Mouse (Mus musculus) kidney, postnatal 0 days (tissue): ENCODE results near the gene Tdrkh. TPM values are rescaled to one million over a fixed set of nuclear protein-coding genes. Genes with fewer than 3 reads are reported as not detected.

Experiments used
- ATAC-seq: fragments of 200-750 bp; cut with Nextera tagmentation; replicated peaks from 2 replicates; pipeline ENCODE4 v1.8.0; 2017; ENCODE audit warnings: low read depth, moderate number of reproducible peaks, moderate TSS enrichment, moderate library complexity; ENCODE audit not compliant: low FRiP score
- DNase-seq: peaks from one replicate; pipeline ENCODE4 v3.0.0-alpha.2; 2016; ENCODE audit warnings: low spot score
- H3K27ac ChIP-seq: fragments of 300-500 bp; sonication (generic); 2 replicates; pipeline ENCODE4 v1.5.1; 2014; ENCODE audit warnings: mild to moderate bottlenecking
- H3K27me3 ChIP-seq: fragments of 300-500 bp; sonication (generic); 2 replicates; pipeline ENCODE4 v1.6.1; 2014; ENCODE audit warnings: low read length, mixed read lengths; ENCODE audit not compliant: insufficient read depth
- H3K36me3 ChIP-seq: fragments of 300-500 bp; sonication (generic); 2 replicates; pipeline ENCODE4 v1.6.1; 2014; ENCODE audit warnings: low read length, mixed read lengths; ENCODE audit not compliant: insufficient read depth
- H3K4me1 ChIP-seq: fragments of 300-500 bp; sonication (generic); replicated peaks from 2 replicates; pipeline ENCODE4 v1.6.1; 2014; ENCODE audit warnings: antibody characterized with exemption, low read length, mixed read lengths; ENCODE audit not compliant: insufficient read depth
- H3K4me2 ChIP-seq: fragments of 300-500 bp; sonication (generic); 2 replicates; pipeline ENCODE4 v1.6.1; 2014; ENCODE audit warnings: mild to moderate bottlenecking, low read length, moderate library complexity, mixed read lengths
- H3K4me3 ChIP-seq: fragments of 300-500 bp; sonication (generic); replicated peaks from 2 replicates; pipeline ENCODE4 v1.5.1; 2014; ENCODE audit warnings: low read depth, low read length
- H3K9ac ChIP-seq: fragments of 300-500 bp; sonication (generic); 2 replicates; pipeline ENCODE4 v1.6.1; 2014; ENCODE audit warnings: low read depth, low read length
- H3K9me3 ChIP-seq: fragments of 300-500 bp; sonication (generic); replicated peaks from 2 replicates; pipeline ENCODE4 v1.6.1; 2016; ENCODE audit warnings: low read length, inconsistent platforms, mixed read lengths
- CTCF ChIP-seq: IDR thresholded peaks from 2 replicates; pipeline ENCODE4 v1.5.1; 2016; ENCODE audit warnings: antibody characterized with exemption, low read depth, mild to moderate bottlenecking, moderate library complexity
- WGBS: fragments of 180-500 bp; shearing (Covaris S2); extraction: QIAGEN DNeasy Blood & Tissue Kit; methylation state at CpG from one replicate; pipeline ENCODE4 v1.1.7; 2014; 5-methylcytosine and 5-hydroxymethylcytosine counted together
- polyA plus RNA-seq: library from polyadenylated mRNA; unstranded; fragments of >200 nt; fragmentation: Nextera tagmentation; extraction: Ambion mirVana; gene quantifications from 2 replicates; pipeline ENCODE4 v1.2.1, GENCODE M21; 2015

Gene Tdrkh
- polyA plus RNA-seq, 1 experiment from 2014 or later = 11.1 TPM

DNA sequence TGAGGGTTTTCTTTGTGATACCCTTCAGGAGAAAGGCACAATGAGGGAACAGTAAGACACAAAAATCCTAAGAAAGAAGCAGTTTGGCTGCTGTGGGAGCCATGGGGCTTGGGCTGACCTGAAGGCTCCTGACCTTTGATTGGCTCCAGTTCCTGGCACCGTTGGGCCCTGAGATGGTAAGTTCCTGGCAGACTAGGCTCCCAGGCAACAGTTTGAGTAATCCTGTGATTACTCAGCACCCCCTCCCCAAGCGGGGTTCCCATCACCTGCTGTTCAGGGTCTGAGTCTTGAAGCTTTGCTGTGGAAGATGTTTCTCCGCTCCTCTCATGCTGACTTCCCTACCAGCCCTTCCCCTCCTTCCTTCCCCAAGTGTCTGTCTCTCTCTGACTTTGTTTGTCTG lies 29.6 kb upstream of the Tdrkh start:
- Histone ChIP-seq H3K4me2 (no peak overlapping the region), H3K27ac (no peak overlapping the region), H3K9me3 (no peaks in the 10 kb centered on the region), H3K36me3 (no peaks in the 10 kb centered on the region), H3K9ac (no peak overlapping the region), H3K4me1 (no peaks in the 10 kb centered on the region), H3K27me3 (no peaks in the 10 kb centered on the region), H3K4me3 (no peak overlapping the region)
- ATAC-seq = no peak
- TF ChIP-seq CTCF = no peak
- no peak for DNase-seq
- WGBS = 66% methylated on average over 3 of the region's 3 CpGs

DNA sequence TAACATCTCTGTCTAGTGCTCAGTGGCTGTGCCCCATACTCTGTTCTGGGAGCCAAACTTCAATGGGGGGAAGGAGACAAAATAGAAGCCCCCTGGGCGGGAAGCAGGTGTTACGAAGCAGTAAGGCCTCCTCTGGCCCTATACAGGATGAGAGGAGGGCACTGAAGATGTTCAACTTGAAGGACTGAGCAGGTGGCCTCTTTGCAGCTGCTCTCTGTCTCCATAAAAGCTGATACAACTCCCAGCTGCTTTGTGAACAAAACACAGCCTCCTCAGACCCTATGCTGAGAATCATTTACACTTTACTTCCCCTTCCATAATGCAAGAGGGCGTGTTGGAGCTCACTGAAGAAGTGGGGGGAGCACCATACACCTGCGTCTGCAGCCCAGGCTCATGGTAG lies 26.4 kb upstream of the Tdrkh start:
- no peaks in the 10 kb centered on the region for H3K4me1 ChIP-seq
- no peak overlapping the region for H3K4me3 ChIP-seq
- DNase-seq (no peak), ATAC-seq (no peak)
- H3K36me3 ChIP-seq = no peaks in the 10 kb centered on the region
- no peak overlapping the region for H3K4me2 ChIP-seq
- WGBS = 55% methylated on average over 4 of the region's 4 CpGs
- no peaks in the 10 kb centered on the region for H3K27me3 ChIP-seq
- H3K9me3 ChIP-seq = no peaks in the 10 kb centered on the region
- H3K27ac ChIP-seq = no peak overlapping the region
- H3K9ac ChIP-seq = no peak overlapping the region
- no peak for TF ChIP-seq CTCF

DNA sequence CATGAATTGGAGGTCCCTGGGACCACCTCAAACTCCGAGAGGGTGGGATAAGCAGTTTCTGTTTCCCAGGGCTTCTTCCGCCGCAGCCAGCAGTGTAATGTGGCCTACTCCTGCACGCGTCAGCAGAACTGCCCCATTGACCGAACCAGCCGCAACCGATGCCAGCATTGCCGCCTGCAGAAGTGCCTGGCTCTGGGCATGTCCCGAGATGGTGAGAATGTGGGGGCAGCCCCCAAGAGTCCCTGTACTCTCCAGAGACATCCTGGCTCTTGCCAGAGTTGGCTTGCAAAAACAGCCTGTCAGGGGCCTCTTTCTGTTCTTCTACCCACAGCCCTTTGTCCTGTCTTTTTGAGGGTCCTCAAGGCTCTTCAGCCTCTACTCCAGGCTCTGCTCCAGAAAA lies 25.7 kb upstream of the Tdrkh start:
- H3K27ac ChIP-seq = no peak overlapping the region
- no peak for TF ChIP-seq CTCF
- H3K9ac ChIP-seq = no peak overlapping the region
- no peaks in the 10 kb centered on the region for H3K9me3 ChIP-seq
- DNase-seq (no peak), ATAC-seq (no peak)
- H3K4me3 ChIP-seq = no peak overlapping the region
- H3K4me2 ChIP-seq = no peak overlapping the region
- WGBS = 87% methylated on average over 10 of the region's 10 CpGs
- H3K36me3 ChIP-seq = no peaks in the 10 kb centered on the region
- no peaks in the 10 kb centered on the region for H3K27me3 ChIP-seq
- H3K4me1 ChIP-seq = no peaks in the 10 kb centered on the region

- H3K9ac ChIP-seq = no peak overlapping the region
- H3K4me2 ChIP-seq = no peak overlapping the region
- H3K9me3 ChIP-seq = no peaks in the 10 kb centered on the region
- no peaks in the 10 kb centered on the region for H3K4me1 ChIP-seq
- DNase-seq (no peak), ATAC-seq (no peak)
- no peaks in the 10 kb centered on the region for H3K27me3 ChIP-seq
- 68% methylated on average over 5 of the region's 5 CpGs for WGBS
- TF ChIP-seq CTCF = no peak
- H3K4me3 ChIP-seq = no peak overlapping the region
- H3K36me3 ChIP-seq = no peaks in the 10 kb centered on the region
- no peak overlapping the region for H3K27ac ChIP-seq
Observed at GRCm38 (mm10) chr3:94388047-94388446, 25.0 kb upstream of the Tdrkh start.

- Histone ChIP-seq H3K4me3 (no peak overlapping the region), H3K27me3 (no peaks in the 10 kb centered on the region), H3K9ac (no peak overlapping the region), H3K4me2 (no peak overlapping the region), H3K4me1 (no peaks in the 10 kb centered on the region), H3K9me3 (no peaks in the 10 kb centered on the region), H3K27ac (no peak overlapping the region), H3K36me3 (no peaks in the 10 kb centered on the region)
- no peak for TF ChIP-seq CTCF
- no peak for ATAC-seq
- 96% methylated on average over 16 of the region's 16 CpGs for WGBS
- no peak for DNase-seq
Observed at GRCm38 (mm10) chr3:94389420-94389819, 23.7 kb upstream of the Tdrkh start.

GRCm38 (mm10) chr3:94391001-94391400 lies 22.1 kb upstream of the Tdrkh start:
- DNase-seq = no peak
- Histone ChIP-seq H3K36me3 (no peaks in the 10 kb centered on the region), H3K4me1 (no peaks in the 10 kb centered on the region), H3K27ac (no peak overlapping the region), H3K4me3 (no peak overlapping the region), H3K9me3 (no peaks in the 10 kb centered on the region), H3K4me2 (no peak overlapping the region), H3K27me3 (no peaks in the 10 kb centered on the region), H3K9ac (no peak overlapping the region)
- no peak for ATAC-seq
- no peak for TF ChIP-seq CTCF
- WGBS = 81% methylated on average over 5 of the region's 5 CpGs

- no peak for TF ChIP-seq CTCF
- DNase-seq (no peak), ATAC-seq (no peak)
- Histone ChIP-seq H3K27me3 (no peaks in the 10 kb centered on the region), H3K9ac (no peak overlapping the region), H3K9me3 (no peaks in the 10 kb centered on the region), H3K4me1 (no peaks in the 10 kb centered on the region), H3K27ac (no peak overlapping the region), H3K36me3 (no peaks in the 10 kb centered on the region), H3K4me2 (no peak overlapping the region), H3K4me3 (no peak overlapping the region)
- 80% methylated on average over 2 of the region's 2 CpGs for WGBS
Observed at GRCm38 (mm10) chr3:94392128-94392527, 20.9 kb upstream of the Tdrkh start.
